Mouse (Mus musculus): ENCODE measurements around the gene Wfdc12. TPM values are rescaled to one million over a fixed set of nuclear protein-coding genes. Genes with fewer than 3 reads are reported as not detected.
"Not testable (repeated sequence)": the region's sequence is repeated elsewhere in the genome, so short reads cannot be mapped to it uniquely, and the experiment has no call there.

Wfdc12 gene
- polyA plus RNA-seq, 1 experiment from 2014 or later: not detected

DNA sequence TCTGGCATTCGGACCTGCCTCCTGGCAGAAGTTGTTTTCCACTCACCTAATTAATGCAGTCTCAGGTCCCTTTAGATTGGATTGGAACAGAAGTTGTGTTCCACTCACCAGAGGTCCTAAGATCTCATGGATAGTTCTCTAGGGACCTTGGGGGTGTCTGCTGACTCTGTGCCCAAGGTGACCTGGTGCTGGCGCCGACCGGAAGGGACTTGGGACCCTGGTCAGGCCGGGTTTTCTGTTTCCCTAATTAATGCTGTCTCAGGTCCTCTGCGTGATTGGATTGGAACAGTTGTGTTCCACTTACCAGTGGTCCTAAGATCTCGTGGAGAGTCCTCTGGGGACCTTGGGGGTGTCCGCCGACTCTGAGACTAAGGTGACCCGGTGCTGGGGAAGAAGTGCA, 15.6 kb upstream of the Wfdc12 start:
- H3K36me3 ChIP-seq (ENCODE audit: control insufficient read depth, insufficient read depth, low read length); ATAC-seq; H3K9ac ChIP-seq (ENCODE audit: low read depth, low read length); H3K27ac ChIP-seq (ENCODE audit: low read length); H3K27me3 ChIP-seq (replicated peaks; ENCODE audit: control insufficient read depth, insufficient read depth, low read length); H3K4me1 ChIP-seq (ENCODE audit: control insufficient read depth, insufficient read depth, low read length); H3K9me3 ChIP-seq (ENCODE audit: control insufficient read depth, low read length); H3K4me3 ChIP-seq (ENCODE audit: low read length); H3K4me2 ChIP-seq (ENCODE audit: low read depth, low read length): not testable (repeated sequence)
- 91% methylated on average over 10 of the region's 10 CpGs for WGBS

DNA sequence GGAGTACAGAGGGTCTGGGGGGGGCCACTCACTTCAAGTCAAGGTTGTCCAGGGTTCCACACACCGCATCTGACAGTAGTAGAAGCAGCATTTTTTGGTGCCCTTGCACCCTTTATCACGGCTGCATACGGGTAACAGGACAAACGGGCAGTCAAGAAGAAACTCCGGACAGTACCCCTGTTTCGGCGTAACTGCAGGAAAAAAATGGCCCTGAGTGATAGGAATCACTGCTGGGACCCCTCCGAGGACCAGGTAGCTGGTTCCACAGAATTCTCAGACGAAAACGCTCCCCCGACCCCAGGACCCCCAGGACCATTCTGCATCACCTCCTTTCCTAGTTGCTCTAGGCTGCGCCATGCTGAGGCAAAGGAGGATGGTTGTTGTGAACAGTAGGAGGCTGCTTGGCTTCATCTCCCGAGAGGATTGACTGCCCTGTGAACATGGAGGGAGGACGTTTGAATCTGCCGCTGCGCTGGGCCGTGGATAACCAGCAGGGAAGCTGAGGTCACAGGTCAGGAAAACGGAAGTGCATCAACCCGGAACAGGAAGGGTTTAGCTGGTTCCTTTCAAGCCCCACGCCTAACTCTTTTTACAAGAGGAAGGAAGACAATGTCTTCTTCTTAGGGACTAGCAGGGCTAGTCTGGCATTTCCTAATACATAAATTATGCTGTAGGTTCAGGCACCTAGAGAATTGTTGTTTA, 9.4 kb upstream of the Wfdc12 start, which contains the start of gene Wfdc15a:
Gene Wfdc15a, minus strand, starts transcription at position 505 of the 702 bp plus-strand sequence.
- WGBS: 79% methylated on average over 20 of the region's 20 CpGs
- H3K36me3 ChIP-seq (ENCODE audit: control insufficient read depth, insufficient read depth, low read length): no peaks in the 10 kb centered on the region
- no peaks in the 10 kb centered on the region for H3K4me1 ChIP-seq (ENCODE audit: control insufficient read depth, insufficient read depth, low read length)
- no peaks in the 10 kb centered on the region for H3K27me3 ChIP-seq (replicated peaks; ENCODE audit: control insufficient read depth, insufficient read depth, low read length)
- no peak within 1 kb of the TSS for H3K4me2 ChIP-seq (ENCODE audit: low read depth, low read length)
- ATAC-seq: no peak
- H3K9ac ChIP-seq (ENCODE audit: low read depth, low read length): no peak within 1 kb of the TSS
- H3K4me3 ChIP-seq (ENCODE audit: low read length): no peak within 1 kb of the TSS
- H3K27ac ChIP-seq (ENCODE audit: low read length): no peak within 1 kb of the TSS
- H3K9me3 ChIP-seq (ENCODE audit: control insufficient read depth, low read length): no peaks in the 10 kb centered on the region

DNA sequence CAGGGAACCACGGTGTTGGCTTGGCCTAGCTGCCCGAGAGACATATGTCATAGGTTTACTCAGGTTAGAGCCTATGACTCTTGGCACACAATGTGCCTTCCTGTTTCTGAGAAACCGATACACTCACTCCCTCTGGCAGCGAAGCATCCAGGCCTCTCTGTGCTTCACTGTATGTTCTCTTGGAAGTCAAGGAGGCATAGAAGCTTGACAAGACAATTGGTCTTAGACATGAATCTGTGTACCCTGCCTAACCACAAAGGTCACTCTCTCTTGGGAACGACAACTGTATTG, 6.2 kb upstream of the Wfdc12 start:
- Histone ChIP-seq H3K27ac (ENCODE audit: low read length) (no peak overlapping the region), H3K4me2 (ENCODE audit: low read depth, low read length) (no peak overlapping the region), H3K9me3 (ENCODE audit: control insufficient read depth, low read length) (no peaks in the 10 kb centered on the region), H3K27me3 (replicated peaks; ENCODE audit: control insufficient read depth, insufficient read depth, low read length) (no peaks in the 10 kb centered on the region), H3K36me3 (ENCODE audit: control insufficient read depth, insufficient read depth, low read length) (no peaks in the 10 kb centered on the region), H3K9ac (ENCODE audit: low read depth, low read length) (no peak overlapping the region), H3K4me1 (ENCODE audit: control insufficient read depth, insufficient read depth, low read length) (no peaks in the 10 kb centered on the region), H3K4me3 (ENCODE audit: low read length) (no peak overlapping the region)
- WGBS: 85% methylated on average over 5 of the region's 5 CpGs
- ATAC-seq: no peak

DNA sequence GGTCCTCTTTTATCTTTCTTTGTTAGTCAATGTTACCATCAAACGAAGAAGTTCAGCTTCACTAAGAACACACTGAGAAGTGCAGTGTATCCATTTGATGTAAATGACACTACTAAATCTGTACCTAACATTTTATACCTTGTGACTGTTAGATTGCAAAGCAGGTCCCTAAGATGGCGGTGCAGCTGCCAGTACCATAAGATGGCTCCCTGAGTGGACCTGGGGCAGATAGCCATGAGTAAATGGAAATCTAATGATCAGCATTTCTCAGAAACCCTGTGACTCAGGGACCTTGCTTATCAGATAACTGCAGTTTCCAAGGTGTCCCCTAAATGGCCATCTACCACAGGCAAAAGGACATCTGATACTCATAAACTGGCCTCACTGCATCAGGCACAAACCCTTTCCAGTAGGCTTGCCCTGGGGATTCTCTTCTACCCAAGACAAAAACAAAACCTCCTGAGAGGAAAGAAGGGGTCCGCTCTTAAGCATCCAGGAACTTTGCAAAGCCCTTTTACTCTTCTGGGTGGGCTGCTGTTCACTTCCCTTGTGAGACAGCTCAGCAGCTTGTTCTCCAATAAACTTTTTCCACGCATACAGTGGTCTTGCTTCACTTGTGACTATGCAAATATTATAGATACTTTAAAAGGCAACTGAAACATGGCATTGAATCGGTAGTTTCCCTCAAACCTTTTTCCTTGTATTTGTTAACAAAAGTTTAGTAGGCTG, 5.7 kb upstream of the Wfdc12 start:
- Histone ChIP-seq H3K4me1 (ENCODE audit: control insufficient read depth, insufficient read depth, low read length) (no peaks in the 10 kb centered on the region), H3K27ac (ENCODE audit: low read length) (no peak overlapping the region), H3K9me3 (ENCODE audit: control insufficient read depth, low read length) (no peaks in the 10 kb centered on the region), H3K4me2 (ENCODE audit: low read depth, low read length) (no peak overlapping the region), H3K36me3 (ENCODE audit: control insufficient read depth, insufficient read depth, low read length) (no peaks in the 10 kb centered on the region), H3K27me3 (replicated peaks; ENCODE audit: control insufficient read depth, insufficient read depth, low read length) (no peaks in the 10 kb centered on the region), H3K9ac (ENCODE audit: low read depth, low read length) (no peak overlapping the region), H3K4me3 (ENCODE audit: low read length) (no peak overlapping the region)
- WGBS: 81% methylated on average over 5 of the region's 5 CpGs
- ATAC-seq: no peak

DNA sequence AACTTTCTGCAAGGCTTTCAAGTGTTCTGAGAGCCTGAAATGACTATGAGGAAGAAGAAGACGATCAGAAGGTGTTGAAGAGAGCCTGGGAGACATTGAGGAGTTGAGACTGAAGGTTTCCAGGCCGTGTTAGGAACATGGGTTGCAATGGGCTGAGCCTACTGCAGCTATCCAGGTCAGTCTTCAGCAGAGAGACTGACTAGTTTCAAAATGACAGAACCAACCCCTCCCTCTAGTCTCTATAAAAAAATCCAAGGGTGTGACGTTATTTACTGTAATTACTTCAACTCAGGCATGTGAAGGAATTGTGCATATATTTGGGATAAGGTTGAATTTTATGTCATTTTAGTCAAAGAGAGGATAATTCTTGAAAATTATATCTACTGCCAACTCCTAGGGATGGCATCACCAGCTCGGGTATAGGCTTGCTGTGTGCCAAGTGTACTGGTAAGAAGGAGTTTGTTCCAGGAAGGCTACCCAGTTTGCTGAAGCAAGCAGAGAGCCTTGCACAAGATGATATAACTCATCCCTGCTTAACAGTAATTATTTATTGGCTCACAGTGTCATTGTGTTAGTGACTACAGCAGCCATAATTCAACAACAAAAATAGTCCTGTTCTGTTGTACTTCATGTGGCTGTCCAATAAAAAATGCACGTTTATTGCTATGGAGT, 4.7 kb upstream of the Wfdc12 start:
- Histone ChIP-seq H3K27ac (ENCODE audit: low read length) (no peak overlapping the region), H3K4me3 (ENCODE audit: low read length) (no peak overlapping the region), H3K4me1 (ENCODE audit: control insufficient read depth, insufficient read depth, low read length) (no peaks in the 10 kb centered on the region), H3K9me3 (ENCODE audit: control insufficient read depth, low read length) (no peaks in the 10 kb centered on the region), H3K9ac (ENCODE audit: low read depth, low read length) (no peak overlapping the region), H3K36me3 (ENCODE audit: control insufficient read depth, insufficient read depth, low read length) (no peaks in the 10 kb centered on the region), H3K4me2 (ENCODE audit: low read depth, low read length) (no peak overlapping the region), H3K27me3 (replicated peaks; ENCODE audit: control insufficient read depth, insufficient read depth, low read length) (no peaks in the 10 kb centered on the region)
- no peak for ATAC-seq
- WGBS: 67% methylated on average over 5 of the region's 5 CpGs

DNA sequence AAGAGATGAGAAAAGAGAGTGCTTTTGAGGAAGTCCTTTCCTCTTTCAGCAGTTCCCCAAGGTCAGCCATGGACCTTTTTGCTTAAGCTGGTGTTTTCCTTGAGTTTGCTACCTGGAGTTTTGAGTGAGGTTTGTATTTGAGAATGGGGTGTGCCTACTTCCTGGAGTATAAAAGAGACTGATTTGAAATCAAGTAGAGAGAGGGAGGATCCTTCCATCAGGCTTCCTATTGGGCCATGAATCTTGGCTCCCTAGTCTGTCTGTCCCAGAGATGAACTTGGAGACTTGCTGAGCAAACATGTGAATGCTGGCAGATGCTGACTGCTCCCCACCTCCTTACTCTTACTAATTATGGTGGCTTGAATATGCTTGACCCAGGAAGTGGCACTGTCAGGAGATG, 1.9 kb upstream of the Wfdc12 start:
- no peaks in the 10 kb centered on the region for H3K9me3 ChIP-seq (ENCODE audit: control insufficient read depth, low read length)
- ATAC-seq: no peak
- no peak overlapping the region for H3K4me3 ChIP-seq (ENCODE audit: low read length)
- H3K4me1 ChIP-seq (ENCODE audit: control insufficient read depth, insufficient read depth, low read length): no peaks in the 10 kb centered on the region
- H3K9ac ChIP-seq (ENCODE audit: low read depth, low read length): no peak overlapping the region
- no peak overlapping the region for H3K4me2 ChIP-seq (ENCODE audit: low read depth, low read length)
- H3K36me3 ChIP-seq (ENCODE audit: control insufficient read depth, insufficient read depth, low read length): no peaks in the 10 kb centered on the region
- no peaks in the 10 kb centered on the region for H3K27me3 ChIP-seq (replicated peaks; ENCODE audit: control insufficient read depth, insufficient read depth, low read length)
- no peak overlapping the region for H3K27ac ChIP-seq (ENCODE audit: low read length)

DNA sequence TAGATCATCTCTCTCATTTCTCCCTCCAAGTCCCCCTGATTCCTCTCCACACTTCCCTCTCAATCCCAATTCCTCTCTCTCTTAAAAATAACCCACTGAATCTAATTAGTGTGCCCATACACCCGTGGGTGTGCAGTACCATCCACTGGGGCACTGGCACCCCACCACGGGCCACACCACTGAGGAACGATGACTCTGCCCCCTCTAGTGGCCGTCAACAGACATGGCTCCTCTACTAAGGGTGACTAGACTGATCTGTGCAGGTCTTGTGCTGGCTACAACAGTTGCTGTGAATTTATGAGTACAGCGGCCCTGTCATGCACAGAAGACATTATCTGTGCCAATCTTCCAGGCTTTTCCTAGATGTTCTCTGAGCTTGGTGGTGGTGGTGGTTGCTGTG, 1.7 kb downstream of the Wfdc12 start:
- H3K4me3 ChIP-seq (ENCODE audit: low read length): no peak overlapping the region
- no peak overlapping the region for H3K9ac ChIP-seq (ENCODE audit: low read depth, low read length)
- H3K9me3 ChIP-seq (ENCODE audit: control insufficient read depth, low read length): no peaks in the 10 kb centered on the region
- no peak overlapping the region for H3K4me2 ChIP-seq (ENCODE audit: low read depth, low read length)
- no peak overlapping the region for H3K27ac ChIP-seq (ENCODE audit: low read length)
- H3K36me3 ChIP-seq (ENCODE audit: control insufficient read depth, insufficient read depth, low read length): no peaks in the 10 kb centered on the region
- H3K4me1 ChIP-seq (ENCODE audit: control insufficient read depth, insufficient read depth, low read length): no peaks in the 10 kb centered on the region
- 28% methylated on average over 5 of the region's 5 CpGs for WGBS
- H3K27me3 ChIP-seq (replicated peaks; ENCODE audit: control insufficient read depth, insufficient read depth, low read length): no peaks in the 10 kb centered on the region
- ATAC-seq: no peak

DNA sequence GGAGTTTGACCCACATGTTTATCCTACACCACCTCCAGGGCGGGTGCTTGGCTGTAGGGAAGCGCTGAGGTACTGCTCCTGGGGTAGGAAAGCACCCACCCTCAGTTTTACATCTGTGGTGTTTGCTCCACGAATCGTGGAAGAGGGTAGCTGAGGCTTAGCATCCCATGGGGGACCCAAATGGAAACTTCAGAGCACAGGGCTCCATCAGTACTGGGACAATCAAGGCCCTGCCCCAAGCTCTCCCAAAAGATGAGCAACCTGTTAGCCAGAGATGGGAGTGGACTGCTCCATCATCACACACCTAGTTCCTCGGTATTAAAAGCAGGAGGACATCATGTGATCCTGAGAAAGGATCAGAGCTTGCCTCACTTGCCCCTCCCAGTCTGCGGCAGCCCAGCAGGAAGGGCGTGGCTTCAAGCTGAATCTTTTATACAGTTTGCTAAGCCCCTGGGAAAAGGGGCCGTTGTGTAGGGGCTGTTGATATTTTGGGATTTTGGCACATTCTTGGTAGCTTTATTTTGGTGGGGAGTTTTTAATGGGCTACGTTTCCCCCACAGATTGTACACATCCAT, 6.2 kb downstream of the Wfdc12 start:
- no peaks in the 10 kb centered on the region for H3K9me3 ChIP-seq (ENCODE audit: control insufficient read depth, low read length)
- no peak overlapping the region for H3K4me2 ChIP-seq (ENCODE audit: low read depth, low read length)
- no peaks in the 10 kb centered on the region for H3K27me3 ChIP-seq (replicated peaks; ENCODE audit: control insufficient read depth, insufficient read depth, low read length)
- H3K9ac ChIP-seq (ENCODE audit: low read depth, low read length): no peak overlapping the region
- H3K4me3 ChIP-seq (ENCODE audit: low read length): no peak overlapping the region
- 42% methylated on average over 9 of the region's 9 CpGs for WGBS
- no peaks in the 10 kb centered on the region for H3K36me3 ChIP-seq (ENCODE audit: control insufficient read depth, insufficient read depth, low read length)
- H3K4me1 ChIP-seq (ENCODE audit: control insufficient read depth, insufficient read depth, low read length): no peaks in the 10 kb centered on the region
- no peak overlapping the region for H3K27ac ChIP-seq (ENCODE audit: low read length)
- ATAC-seq: 0 out of 2 replicates have a peak, but pooled peaks have one; percentile 53

DNA sequence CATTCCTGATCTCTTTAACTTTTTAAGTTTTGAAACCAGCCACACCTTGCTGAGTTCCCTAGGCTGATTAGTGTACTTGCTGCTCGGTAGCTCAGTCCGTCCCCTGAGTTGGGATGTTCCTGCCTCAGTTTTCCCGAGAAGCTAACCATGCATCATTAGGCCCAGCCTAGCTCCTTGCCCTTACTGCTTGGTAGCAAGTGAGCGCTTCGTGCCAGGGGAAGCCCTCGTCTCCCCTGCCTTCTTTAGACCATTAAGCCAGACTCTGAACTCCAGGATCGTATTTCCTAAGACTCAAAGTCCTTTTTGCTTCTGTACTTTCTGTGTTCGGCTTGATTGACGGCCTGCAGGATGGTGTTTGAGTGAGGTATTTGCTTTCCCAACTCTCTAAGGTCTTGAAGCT, 7.1 kb downstream of the Wfdc12 start:
- Histone ChIP-seq H3K9me3 (ENCODE audit: control insufficient read depth, low read length) (no peaks in the 10 kb centered on the region), H3K27me3 (replicated peaks; ENCODE audit: control insufficient read depth, insufficient read depth, low read length) (no peaks in the 10 kb centered on the region; the same call in 1 of the 2 replicates), H3K36me3 (ENCODE audit: control insufficient read depth, insufficient read depth, low read length) (no peaks in the 10 kb centered on the region), H3K4me2 (ENCODE audit: low read depth, low read length) (no peak overlapping the region), H3K4me1 (ENCODE audit: control insufficient read depth, insufficient read depth, low read length) (no peaks in the 10 kb centered on the region), H3K9ac (ENCODE audit: low read depth, low read length) (no peak overlapping the region), H3K27ac (ENCODE audit: low read length) (no peak overlapping the region), H3K4me3 (ENCODE audit: low read length) (no peak overlapping the region)
- peak; percentile 58; the same call in 1 of the 2 replicates for ATAC-seq
- WGBS: 66% methylated on average over 9 of the region's 9 CpGs

All from intestine, embryonic 16.5 days (tissue).